Mouse (Mus musculus) induced T-regulatory cell, adult 2 months (primary cell): ENCODE data around the gene Slc6a11.

Source experiments
- DNase-seq: peaks from one replicate; pipeline ENCODE4 v3.0.0-alpha.2; 2012; ENCODE audit warnings: low read depth

The Slc6a11 gene

DNA sequence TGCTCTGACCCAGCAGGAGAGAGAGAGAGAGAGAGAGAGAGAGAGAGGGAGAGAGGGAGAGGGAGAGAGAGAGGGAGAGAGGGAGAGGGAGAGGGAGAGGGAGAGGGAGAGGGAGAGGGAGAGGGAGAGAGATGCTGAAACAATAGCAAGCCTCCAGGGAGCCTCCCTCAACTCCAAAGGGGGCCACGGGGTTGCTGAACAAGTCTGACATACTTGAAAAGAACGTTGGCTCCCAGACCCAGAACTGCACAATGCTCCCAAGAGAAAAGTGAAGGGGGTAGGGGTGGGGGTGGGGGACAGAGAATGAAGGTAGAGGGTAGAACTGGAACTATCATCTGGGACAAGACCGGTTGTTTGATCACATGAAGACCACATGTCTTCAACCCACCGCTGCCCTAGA lies 136.9 kb downstream of the Slc6a11 start:
- no peak for DNase-seq

DNA sequence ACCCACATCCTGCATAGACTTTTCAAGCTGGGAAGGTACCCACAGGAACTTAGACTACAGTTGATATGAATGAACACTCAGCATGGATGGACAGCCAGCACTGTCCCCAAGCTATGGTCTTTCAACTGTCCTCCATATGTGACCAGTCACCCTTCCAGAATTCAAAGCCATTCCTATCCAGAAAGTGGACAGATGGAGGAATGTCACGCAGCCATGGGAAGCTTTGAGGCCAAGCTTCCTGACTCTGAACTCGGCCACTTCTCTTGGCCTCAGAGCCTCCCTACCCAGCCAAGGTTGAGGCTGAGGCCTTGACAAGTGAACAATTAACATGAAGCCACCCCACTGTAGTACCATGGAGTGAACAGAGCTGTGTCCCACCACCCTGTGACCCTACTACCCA lies 138.5 kb downstream of the Slc6a11 start:
- no peak for DNase-seq

DNA sequence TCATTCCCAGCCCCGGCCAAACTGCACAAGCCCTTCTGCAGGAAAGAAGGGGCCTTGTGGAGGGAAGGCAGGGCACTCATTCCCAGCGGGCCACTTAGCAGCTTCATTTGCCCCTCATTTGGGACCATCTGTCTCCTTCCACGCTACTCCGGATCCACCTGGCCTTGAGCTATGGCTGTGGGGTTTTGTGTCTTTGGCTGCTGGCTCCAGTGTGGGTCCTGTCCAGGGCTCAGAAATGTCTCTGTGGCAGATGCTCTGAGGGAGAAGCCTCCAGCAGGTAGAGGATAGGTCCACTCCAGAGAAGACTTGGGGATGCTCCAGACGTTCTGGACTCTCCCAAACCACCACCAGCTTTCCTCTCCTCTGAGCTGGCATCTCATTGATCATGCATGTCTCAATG lies 139.8 kb downstream of the Slc6a11 start:
- DNase-seq = no peak

DNA sequence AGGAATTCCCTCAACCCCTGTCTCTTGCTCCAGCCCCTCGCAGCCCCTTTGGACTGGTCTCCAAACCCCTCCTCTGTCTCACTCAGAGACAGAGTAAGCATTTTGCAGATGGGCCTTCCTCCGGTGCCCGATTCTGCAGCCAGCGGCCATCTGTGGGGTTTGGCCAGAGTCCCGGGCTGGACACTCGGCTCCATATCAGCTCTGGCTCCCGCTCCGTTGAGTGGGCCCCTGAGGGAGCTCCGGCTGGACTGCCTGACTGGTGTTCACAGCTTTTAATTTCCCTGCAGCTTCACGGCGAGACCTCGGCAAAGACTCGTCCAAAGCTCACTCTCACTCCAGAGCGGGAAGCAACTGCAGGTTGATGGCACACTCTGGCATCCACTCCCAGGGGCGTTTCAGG lies 141.2 kb downstream of the Slc6a11 start:
- DNase-seq = no peak

DNA sequence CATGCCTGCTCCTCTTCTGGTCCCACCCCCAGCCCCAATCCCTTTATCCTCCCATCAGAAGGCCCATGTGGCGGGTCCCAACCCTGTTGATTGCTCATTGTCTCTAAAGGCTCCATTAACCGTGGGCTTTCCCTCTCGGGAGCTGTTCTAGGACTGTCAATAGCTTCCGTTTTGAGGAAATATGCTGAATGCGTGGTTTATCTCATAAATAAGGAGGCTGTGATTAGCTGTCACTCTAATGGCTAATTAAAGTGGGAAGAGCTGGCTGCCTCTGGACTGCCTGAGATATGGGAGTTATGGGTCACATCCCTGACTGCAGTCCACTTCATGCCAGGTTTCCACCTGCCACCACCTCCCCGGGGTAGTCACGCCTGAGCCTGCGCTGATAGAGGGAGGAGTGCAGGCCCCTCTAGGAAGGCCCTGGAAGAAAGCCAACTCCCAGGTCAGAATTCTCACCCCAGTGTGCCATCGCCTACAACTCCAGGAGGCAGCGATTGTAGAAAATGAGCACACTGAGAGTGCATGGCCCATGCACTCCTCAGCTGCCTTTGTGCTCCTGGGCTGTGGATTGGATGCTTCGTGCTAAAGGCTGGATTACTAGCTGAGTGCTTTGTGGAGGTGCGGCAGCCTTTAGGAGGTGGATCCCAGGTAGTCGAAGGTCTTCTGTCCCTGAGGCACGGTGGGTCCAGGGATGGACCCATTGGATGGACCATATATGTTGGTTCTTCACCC lies 143.1 kb downstream of the Slc6a11 start:
- no peak for DNase-seq

DNA sequence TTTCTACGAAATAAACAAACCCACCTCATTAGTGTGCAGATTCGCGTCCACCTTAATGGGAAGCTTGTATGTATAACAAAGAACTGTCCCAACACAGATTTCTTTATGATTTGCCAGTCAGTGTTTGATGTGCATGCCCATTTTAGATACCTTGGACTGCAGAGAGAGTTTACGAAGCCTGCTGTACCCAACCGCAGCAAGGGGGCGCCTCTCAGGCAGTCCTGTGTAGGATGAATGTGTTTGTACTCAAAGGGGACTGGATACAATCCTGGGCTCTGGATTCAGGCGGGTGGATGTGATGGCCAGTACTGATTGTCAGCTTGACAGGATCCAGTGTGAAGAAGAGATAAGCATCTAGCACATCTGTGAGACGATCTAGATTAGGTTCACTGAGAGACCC lies 144.8 kb downstream of the Slc6a11 start:
- no peak for DNase-seq

DNA sequence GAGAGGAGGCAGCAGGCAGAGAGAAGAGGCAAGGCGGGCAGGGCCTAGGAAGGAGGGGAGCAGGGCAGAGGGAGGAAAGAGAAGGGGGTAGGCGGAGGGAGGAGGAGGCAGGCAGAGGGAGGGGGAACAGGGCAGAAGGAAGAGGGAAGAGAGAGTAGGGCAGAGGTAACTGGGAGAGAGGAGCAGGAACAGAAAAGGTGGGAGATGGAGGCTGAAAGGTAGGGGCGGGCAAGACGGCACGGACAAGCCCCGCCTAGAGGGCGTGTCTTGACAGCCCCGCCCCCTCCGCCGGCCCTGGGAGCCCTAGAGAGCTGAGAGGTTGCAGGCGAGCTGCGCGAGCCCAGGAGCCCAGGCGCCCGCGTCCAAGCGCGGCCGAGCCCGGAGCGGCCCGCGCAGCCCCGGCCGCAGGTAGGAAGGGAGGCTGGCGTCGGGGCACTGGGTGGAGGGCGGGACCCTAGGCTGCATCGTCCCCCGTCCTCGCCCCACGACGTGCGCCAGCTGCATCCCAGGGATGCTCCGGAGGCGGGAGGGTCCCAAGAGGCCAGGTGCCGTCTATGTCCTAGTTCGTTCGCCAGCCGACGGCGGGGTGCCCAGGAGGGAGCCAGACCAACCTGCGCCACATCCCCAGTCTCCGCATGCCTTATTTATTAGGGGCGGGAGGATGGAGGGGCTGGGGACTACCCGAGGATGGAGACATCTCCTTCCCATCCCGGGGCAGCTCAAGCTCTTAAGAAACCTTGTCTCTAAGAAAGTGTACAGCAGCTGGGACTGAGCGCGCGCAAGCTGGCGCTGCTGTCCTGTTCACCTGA lies 151.6 kb downstream of the Slc6a11 start, which contains the start of gene Slc6a1:
TSS of gene Slc6a1 (plus strand) at position 167 of the 809 bp plus-strand sequence.
- peak; percentile 28 for DNase-seq

DNA sequence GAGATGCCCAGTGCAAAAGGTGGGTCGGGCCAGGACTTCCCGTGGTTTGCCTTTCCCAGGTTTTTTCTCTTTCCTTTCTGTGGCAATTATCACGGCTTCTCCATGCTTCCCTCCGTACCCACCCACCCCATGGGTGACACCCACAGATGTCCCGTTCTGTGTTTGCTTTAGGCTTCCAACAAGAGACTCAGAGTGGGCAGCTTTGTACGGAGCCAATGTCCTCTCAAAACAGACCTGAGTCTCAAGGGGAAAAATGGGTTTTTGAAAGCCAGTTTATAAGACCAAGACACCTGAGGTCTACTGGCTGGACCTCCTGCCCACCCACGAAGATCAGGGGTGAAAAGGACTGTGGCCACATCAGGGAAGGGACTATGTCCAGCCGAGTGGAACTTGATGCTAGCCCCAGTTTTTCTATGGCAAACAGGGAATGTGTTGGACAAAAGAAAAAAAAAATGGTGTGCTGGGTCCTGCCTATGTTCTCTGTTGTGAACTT lies 152.3 kb downstream of the Slc6a11 start:
- DNase-seq = no peak

DNA sequence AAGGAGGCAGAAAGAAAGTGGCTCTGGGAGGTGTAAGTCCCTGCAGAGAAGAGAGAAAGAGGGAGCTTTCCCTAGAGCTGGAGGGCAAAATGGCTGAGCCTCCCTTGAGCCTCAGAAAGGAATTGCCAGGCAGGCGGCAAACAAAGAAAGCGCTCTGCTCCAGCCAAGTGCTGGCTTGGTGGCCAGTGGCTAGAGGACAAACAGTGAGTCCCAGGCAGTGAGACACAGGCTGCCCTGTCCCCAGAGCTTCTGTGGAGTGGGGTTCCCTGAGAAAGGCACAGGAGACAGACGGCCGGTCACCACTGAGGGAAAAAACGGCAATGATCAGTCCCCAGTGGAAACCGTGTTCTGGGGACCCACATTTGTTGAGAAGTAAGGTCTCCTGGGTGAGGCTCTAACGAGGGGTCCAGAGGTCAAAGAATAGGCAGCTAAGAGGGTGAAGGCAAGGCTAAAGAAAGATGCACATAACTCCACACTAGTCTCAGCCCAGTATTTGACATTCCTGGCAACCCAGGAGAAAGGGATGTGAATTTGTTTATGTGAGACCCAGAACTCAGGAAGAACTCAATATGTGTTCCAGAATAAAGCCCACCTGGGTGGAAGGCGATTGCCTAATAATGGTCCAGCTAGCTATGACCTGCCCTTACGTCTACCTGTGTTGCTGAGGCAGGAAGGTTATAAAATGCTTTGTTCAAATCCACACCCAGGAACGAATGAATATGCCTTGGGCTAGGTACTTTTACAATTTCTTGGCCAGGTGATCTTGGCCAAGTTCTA lies 153.1 kb downstream of the Slc6a11 start:
- DNase-seq = no peak

DNA sequence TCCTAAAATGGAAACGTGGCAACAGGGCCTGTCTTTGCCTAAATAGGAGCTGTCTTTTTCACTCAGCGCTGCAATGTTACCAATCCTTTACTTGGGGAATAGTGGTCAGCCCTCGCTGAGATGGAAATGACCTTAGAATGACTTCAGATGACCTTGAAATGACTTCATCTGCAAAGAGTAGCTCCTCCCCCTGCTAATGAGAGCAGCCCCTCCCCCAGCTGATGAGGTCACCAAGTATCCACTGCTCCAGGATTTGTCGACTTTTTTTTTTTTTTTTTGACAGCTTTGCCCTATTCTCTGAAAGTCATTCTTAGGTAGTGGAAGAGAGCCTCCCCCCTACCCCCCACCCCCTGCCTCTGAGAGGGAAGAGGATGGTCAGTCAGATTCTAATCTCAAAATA lies 154.4 kb downstream of the Slc6a11 start:
- DNase-seq = no peak

DNA sequence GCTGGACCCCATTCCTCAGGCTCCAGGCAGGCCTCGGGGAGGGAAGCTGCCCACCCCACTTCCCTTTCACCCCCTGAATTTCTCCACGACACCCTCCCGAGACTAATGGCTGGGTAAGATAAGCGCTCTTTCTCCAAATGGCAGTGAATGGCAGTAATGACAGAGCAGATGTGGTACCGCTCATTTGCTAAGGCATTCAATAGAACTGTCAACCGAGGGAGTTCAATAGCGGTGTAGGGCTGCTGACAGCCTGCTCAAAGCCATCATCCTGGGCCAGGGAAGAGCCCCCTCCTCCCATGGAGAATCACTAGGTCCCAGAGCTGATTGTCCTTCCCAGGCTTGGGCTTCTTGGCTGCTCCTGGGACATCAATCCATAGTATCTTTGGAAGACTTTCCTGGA lies 158.1 kb downstream of the Slc6a11 start:
- no peak for DNase-seq

DNA sequence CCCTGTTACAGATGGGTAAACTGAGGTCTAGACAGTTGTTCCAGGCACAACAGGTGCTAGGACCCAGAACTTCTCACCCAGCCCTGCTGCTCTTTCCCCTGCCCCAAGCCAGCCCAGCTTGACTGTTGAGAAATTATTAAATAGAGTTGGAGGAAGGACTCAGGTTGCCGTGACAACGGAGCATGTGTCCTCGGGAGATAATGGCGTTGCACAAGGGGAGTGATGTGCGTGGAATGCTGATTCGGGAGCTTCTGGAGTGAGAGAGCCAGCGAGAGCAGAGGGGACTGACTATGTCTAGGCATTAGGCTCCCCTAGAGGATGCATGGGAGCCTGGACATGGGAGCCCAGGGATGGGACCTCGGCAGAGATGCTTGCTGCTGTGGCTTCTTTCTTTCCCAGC lies 159.1 kb downstream of the Slc6a11 start:
- no peak for DNase-seq

DNA sequence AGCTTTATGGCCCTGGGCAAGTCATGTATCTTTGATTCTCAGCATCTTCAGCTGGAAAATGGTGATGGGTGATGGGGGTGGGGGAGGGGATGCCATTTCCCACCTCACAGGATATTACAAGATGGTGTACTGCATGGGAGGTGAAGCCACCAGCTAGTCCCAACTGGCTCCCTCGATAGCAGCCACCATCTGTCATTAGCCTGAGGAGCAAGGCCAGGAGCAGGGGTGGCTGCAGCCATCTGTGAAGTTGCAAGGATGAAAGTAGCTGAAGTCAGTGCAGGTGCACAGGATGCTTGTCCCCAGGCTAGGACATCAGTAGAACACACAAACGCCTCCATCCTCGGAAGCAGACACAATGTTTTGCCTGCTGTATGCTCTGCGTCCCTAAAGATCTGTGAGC lies 159.9 kb downstream of the Slc6a11 start:
- DNase-seq = no peak

DNA sequence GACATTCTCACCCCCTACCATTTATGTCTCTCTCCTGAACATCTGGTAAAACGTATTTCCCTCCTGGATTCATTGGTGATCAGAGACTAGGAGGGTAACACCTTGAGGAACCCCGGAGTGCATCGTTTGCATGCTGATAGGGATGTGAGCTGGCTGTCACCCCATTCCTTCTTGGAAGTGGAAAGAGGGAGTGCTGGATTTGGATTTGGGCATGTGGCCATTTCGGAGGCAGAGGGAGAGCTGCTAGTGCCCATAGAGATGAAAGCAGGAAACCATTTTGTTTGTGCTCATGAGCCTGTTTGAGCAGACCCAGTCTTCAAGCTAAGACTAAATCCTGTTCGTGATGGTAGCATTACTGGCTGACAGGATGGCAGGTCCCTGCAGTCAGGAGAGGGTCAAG lies 160.4 kb downstream of the Slc6a11 start:
- DNase-seq = no peak

DNA sequence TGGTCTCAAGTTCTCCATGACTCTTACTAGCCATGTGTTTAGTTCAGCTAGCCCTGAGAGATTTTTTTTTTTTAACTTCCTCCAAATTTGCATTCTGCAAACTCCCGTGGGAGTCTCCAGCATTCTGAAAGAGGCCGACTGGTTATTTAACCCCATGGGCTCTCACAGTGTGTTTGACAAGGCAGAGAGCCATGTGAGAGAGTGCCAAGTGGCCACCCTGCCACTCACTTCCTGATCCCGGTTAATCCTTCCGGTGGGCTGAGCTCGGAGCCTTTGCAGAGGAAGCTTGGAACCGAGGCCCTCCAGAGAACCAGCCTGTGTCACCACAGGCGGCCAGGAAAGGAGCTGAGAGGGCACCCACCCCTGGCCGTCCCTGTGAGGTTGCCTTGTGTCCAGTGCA lies 162.5 kb downstream of the Slc6a11 start:
- DNase-seq = no peak

DNA sequence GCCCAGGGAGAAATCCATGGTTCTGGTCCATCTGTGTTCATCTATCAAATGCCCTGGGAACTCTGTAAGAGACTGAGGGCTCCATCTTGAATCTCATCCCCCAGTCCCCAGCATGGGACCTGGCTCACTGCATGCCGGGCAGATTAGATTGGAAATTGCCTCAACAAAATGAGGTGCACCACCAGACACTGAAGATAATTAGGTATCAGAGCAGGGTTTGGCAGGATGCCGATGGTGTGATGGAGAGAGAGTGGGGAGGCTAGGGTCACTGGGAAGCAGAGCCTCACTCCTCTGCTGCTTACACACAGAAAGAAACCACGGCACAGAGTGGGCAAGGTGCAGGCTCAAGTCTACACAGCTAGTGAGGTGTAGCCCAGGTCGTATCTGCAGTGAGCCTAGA lies 164.0 kb downstream of the Slc6a11 start:
- DNase-seq = no peak

DNA sequence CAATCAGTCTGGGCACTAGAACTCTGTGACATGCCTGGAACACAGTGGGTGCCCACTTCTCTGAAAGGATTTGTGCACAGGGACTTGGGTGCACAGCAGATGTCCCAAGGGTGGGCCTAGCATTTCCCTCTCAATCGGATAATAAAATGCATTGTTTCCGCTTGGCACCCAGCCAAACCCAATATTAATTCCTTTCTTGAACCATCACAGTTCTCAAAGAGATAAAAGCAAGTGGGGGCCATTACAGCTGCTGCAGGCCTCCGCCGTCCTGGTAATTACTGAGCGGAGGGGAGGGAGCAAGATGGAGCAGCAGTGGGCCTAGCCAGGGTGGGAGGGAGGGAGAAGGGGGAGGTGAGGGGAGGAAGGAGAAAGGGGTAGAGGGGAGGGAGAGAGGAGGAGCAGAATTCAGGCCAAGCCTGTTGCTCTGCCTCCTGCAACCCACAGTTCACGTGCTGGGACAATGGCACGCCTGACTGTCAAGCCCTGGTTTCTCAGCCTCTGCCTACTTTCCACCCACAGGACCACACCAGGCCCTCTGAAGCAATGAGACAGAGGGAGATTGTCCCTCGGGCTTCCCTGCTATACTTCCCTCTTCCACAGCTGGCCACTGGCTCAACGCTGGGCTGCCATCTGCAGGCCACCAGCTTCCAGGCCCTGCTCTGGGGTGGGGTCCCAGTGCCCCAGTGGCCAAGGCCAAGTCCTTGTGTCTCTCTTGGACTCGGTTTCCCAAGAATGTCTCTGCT lies 166.4 kb downstream of the Slc6a11 start:
- no peak for DNase-seq
